Mouse (Mus musculus): Measurements from ENCODE around the gene H2-Eb2. TPM values are rescaled to one million over a fixed set of nuclear protein-coding genes. Genes with fewer than 3 reads are reported as not detected.

Gene H2-Eb2
- polyA plus RNA-seq, 1 experiment from 2014 or later: not detected

- no peak for ATAC-seq (replicated peaks; ENCODE audit: insufficient number of reproducible peaks, insufficient read depth, low FRiP score, low read depth)
- 71% methylated on average over 3 of the region's 3 CpGs for WGBS
- Histone ChIP-seq H3K27me3 (no peaks in the 10 kb centered on the region), H3K4me3 (no peak overlapping the region), H3K4me2 (no peak overlapping the region), H3K27ac (no peak overlapping the region), H3K9me3 (replicated peaks) (no peaks in the 10 kb centered on the region), H3K4me1 (replicated peaks) (no peaks in the 10 kb centered on the region), H3K36me3 (no peaks in the 10 kb centered on the region), H3K9ac (no peak overlapping the region)
These were observed 38.3 kb downstream of the H2-Eb2 start for GRCm38 (mm10) chr17:34363676-34364310.

GRCm38 (mm10) chr17:34365031-34365430 lies 39.6 kb downstream of the H2-Eb2 start:
- H3K4me3 ChIP-seq: no peak overlapping the region
- no peak overlapping the region for H3K27ac ChIP-seq
- H3K4me1 ChIP-seq (replicated peaks): no peaks in the 10 kb centered on the region
- no peaks in the 10 kb centered on the region for H3K27me3 ChIP-seq
- no peak overlapping the region for H3K9ac ChIP-seq
- no peaks in the 10 kb centered on the region for H3K9me3 ChIP-seq (replicated peaks)
- WGBS: 63% methylated on average over 10 of the region's 10 CpGs
- no peaks in the 10 kb centered on the region for H3K36me3 ChIP-seq
- no peak overlapping the region for H3K4me2 ChIP-seq
- no peak for ATAC-seq (replicated peaks; ENCODE audit: insufficient number of reproducible peaks, insufficient read depth, low FRiP score, low read depth)

- no peak overlapping the region for H3K4me2 ChIP-seq
- H3K27me3 ChIP-seq: 0 out of 2 replicates have a peak, but pooled peaks cover 4% of the 10 kb centered on the region
- H3K27ac ChIP-seq: no peak overlapping the region
- H3K9ac ChIP-seq: no peak overlapping the region
- H3K4me1 ChIP-seq (replicated peaks): no peaks in the 10 kb centered on the region
- no peak for ATAC-seq (replicated peaks; ENCODE audit: insufficient number of reproducible peaks, insufficient read depth, low FRiP score, low read depth)
- H3K4me3 ChIP-seq: no peak overlapping the region
- no peaks in the 10 kb centered on the region for H3K9me3 ChIP-seq (replicated peaks)
- H3K36me3 ChIP-seq: no peaks in the 10 kb centered on the region
- WGBS: 66% methylated on average over 4 of the region's 4 CpGs
These were observed 45.1 kb downstream of the H2-Eb2 start for GRCm38 (mm10) chr17:34370563-34370962.

- H3K27ac ChIP-seq: no peak overlapping the region
- WGBS: 76% methylated on average over 6 of the region's 6 CpGs
- no peak overlapping the region for H3K4me3 ChIP-seq
- H3K36me3 ChIP-seq: no peaks in the 10 kb centered on the region
- no peaks in the 10 kb centered on the region for H3K4me1 ChIP-seq (replicated peaks)
- H3K9me3 ChIP-seq (replicated peaks): no peaks in the 10 kb centered on the region
- ATAC-seq (replicated peaks; ENCODE audit: insufficient number of reproducible peaks, insufficient read depth, low FRiP score, low read depth): no peak
- H3K4me2 ChIP-seq: no peak overlapping the region
- 0 out of 2 replicates have a peak, but pooled peaks cover 4% of the 10 kb centered on the region for H3K27me3 ChIP-seq
- H3K9ac ChIP-seq: no peak overlapping the region
These were observed 47.7 kb downstream of the H2-Eb2 start for GRCm38 (mm10) chr17:34373055-34373709.

GRCm38 (mm10) chr17:34376847-34377246 lies 51.4 kb downstream of the H2-Eb2 start, which contains the start of gene Btnl1:
Gene Btnl1 (plus strand): TSS chr17:34377132.
- no peak within 1 kb of the TSS for H3K4me3 ChIP-seq
- no peaks in the 10 kb centered on the region for H3K4me1 ChIP-seq (replicated peaks)
- H3K27ac ChIP-seq: no peak within 1 kb of the TSS
- H3K36me3 ChIP-seq: no peaks in the 10 kb centered on the region
- ATAC-seq (replicated peaks; ENCODE audit: insufficient number of reproducible peaks, insufficient read depth, low FRiP score, low read depth): no peak
- H3K9ac ChIP-seq: no peak within 1 kb of the TSS
- 71% methylated on average over 2 of the region's 2 CpGs for WGBS
- no peak within 1 kb of the TSS for H3K4me2 ChIP-seq
- H3K9me3 ChIP-seq (replicated peaks): no peaks in the 10 kb centered on the region
- H3K27me3 ChIP-seq: peaks cover 4% of the 10 kb centered on the region; the same call in 1 of the 2 replicates

GRCm38 (mm10) chr17:34377450-34378209 lies 52.2 kb downstream of the H2-Eb2 start:
- no peaks in the 10 kb centered on the region for H3K36me3 ChIP-seq
- 53% methylated on average over 6 of the region's 6 CpGs for WGBS
- no peaks in the 10 kb centered on the region for H3K9me3 ChIP-seq (replicated peaks)
- H3K9ac ChIP-seq: no peak overlapping the region
- no peak overlapping the region for H3K27ac ChIP-seq
- H3K4me1 ChIP-seq (replicated peaks): no peaks in the 10 kb centered on the region
- H3K4me3 ChIP-seq: no peak overlapping the region
- peaks cover 4% of the 10 kb centered on the region; the same call in 1 of the 2 replicates for H3K27me3 ChIP-seq
- ATAC-seq (replicated peaks; ENCODE audit: insufficient number of reproducible peaks, insufficient read depth, low FRiP score, low read depth): no peak
- H3K4me2 ChIP-seq: no peak overlapping the region

GRCm38 (mm10) chr17:34378716-34379115 lies 53.3 kb downstream of the H2-Eb2 start:
- Histone ChIP-seq H3K4me3 (no peak overlapping the region), H3K4me2 (no peak overlapping the region), H3K9ac (no peak overlapping the region), H3K4me1 (replicated peaks) (no peaks in the 10 kb centered on the region), H3K27ac (no peak overlapping the region), H3K36me3 (no peaks in the 10 kb centered on the region), H3K27me3 (no peaks in the 10 kb centered on the region; the same call in 1 of the 2 replicates), H3K9me3 (replicated peaks) (no peaks in the 10 kb centered on the region)
- no peak for ATAC-seq (replicated peaks; ENCODE audit: insufficient number of reproducible peaks, insufficient read depth, low FRiP score, low read depth)
- 52% methylated on average over 2 of the region's 2 CpGs for WGBS

- Histone ChIP-seq H3K4me2 (no peak overlapping the region), H3K9me3 (replicated peaks) (no peaks in the 10 kb centered on the region), H3K9ac (no peak overlapping the region), H3K4me3 (no peak overlapping the region), H3K27me3 (no peaks in the 10 kb centered on the region; the same call in 1 of the 2 replicates), H3K27ac (no peak overlapping the region), H3K36me3 (no peaks in the 10 kb centered on the region), H3K4me1 (replicated peaks) (no peaks in the 10 kb centered on the region)
- no peak for ATAC-seq (replicated peaks; ENCODE audit: insufficient number of reproducible peaks, insufficient read depth, low FRiP score, low read depth)
- 73% methylated on average over 7 of the region's 7 CpGs for WGBS
These were observed 54.0 kb downstream of the H2-Eb2 start for GRCm38 (mm10) chr17:34379451-34379850.

- H3K9me3 ChIP-seq (replicated peaks): no peaks in the 10 kb centered on the region
- ATAC-seq (replicated peaks; ENCODE audit: insufficient number of reproducible peaks, insufficient read depth, low FRiP score, low read depth): no peak
- H3K4me2 ChIP-seq: no peak overlapping the region
- no peak overlapping the region for H3K27ac ChIP-seq
- H3K4me3 ChIP-seq: no peak overlapping the region
- H3K36me3 ChIP-seq: no peaks in the 10 kb centered on the region
- H3K9ac ChIP-seq: no peak overlapping the region
- no peaks in the 10 kb centered on the region for H3K4me1 ChIP-seq (replicated peaks)
- no peaks in the 10 kb centered on the region; the same call in 1 of the 2 replicates for H3K27me3 ChIP-seq
- 63% methylated on average over 11 of the region's 11 CpGs for WGBS
These were observed 56.4 kb downstream of the H2-Eb2 start for GRCm38 (mm10) chr17:34381876-34382275.

- 71% methylated on average over 7 of the region's 7 CpGs for WGBS
These were observed 57.7 kb downstream of the H2-Eb2 start for GRCm38 (mm10) chr17:34383212-34383611.

GRCm38 (mm10) chr17:34384699-34385098 lies 59.2 kb downstream of the H2-Eb2 start:
- Histone ChIP-seq H3K4me1 (replicated peaks) (no peaks in the 10 kb centered on the region), H3K36me3 (no peaks in the 10 kb centered on the region), H3K4me3 (no peak overlapping the region), H3K27me3 (no peaks in the 10 kb centered on the region; the same call in 1 of the 2 replicates), H3K9ac (no peak overlapping the region), H3K9me3 (replicated peaks) (no peaks in the 10 kb centered on the region), H3K4me2 (no peak overlapping the region), H3K27ac (no peak overlapping the region)
- whole genome bisulfite sequencing: 55% methylated on average over 3 of the region's 3 CpGs
- no peak for ATAC-seq (replicated peaks; ENCODE audit: insufficient number of reproducible peaks, insufficient read depth, low FRiP score, low read depth)

More at GRCm38 (mm10) chr17:34383212-34383611, 57.7 kb downstream of the H2-Eb2 start:
- Histone ChIP-seq H3K27me3 (no peaks in the 10 kb centered on the region; the same call in 1 of the 2 replicates), H3K4me3 (no peak overlapping the region), H3K36me3 (no peaks in the 10 kb centered on the region), H3K9me3 (replicated peaks) (no peaks in the 10 kb centered on the region), H3K4me2 (no peak overlapping the region), H3K9ac (no peak overlapping the region), H3K4me1 (replicated peaks) (no peaks in the 10 kb centered on the region), H3K27ac (no peak overlapping the region)
- ATAC-seq (replicated peaks; ENCODE audit: insufficient number of reproducible peaks, insufficient read depth, low FRiP score, low read depth): no peak

Measured in heart, embryonic 15.5 days (tissue).